In genomic region chr4:115728721-115729120, GRCm38 (mm10) we compare ENCODE assay signal across 9 mouse cellular contexts. TPM values are rescaled to one million over a fixed set of nuclear protein-coding genes. Genes with fewer than 3 reads are reported as not detected.
A peak's percentile ranks its signal among the peaks of the same experiment; 100 is the strongest.
DNase-seq lines count a peak whose midpoint lies in the region; ATAC-seq lines count a peak whose summit lies in the region.
"Had no signal": no experiment of that assay in that cellular context is flagged by ENCODE, and none has a peak within 500 bp of the region (broad histone marks: within the 10 kb centered on the region; RNA-seq: fewer than 3 reads in every experiment).

No protein-coding gene starts in this region.

- no peaks in the 10 kb centered on the region for H3K36me3 ChIP-seq in forebrain, embryonic 11.5 days (ENCODE audit: control insufficient read depth, insufficient read depth, low read length)
- no peaks in the 10 kb centered on the region for H3K36me3 ChIP-seq in forebrain, embryonic 15.5 days
- no peaks in the 10 kb centered on the region for H3K36me3 ChIP-seq in neural tube, embryonic 11.5 days (ENCODE audit: control insufficient read depth, insufficient read depth, low read length)
- H3K36me3 ChIP-seq: heart, embryonic 13.5 days had no signal

- ATAC-seq in forebrain, embryonic 11.5 days (replicated peaks; ENCODE audit: low FRiP score) = no peak
- no peak for ATAC-seq in forebrain, embryonic 15.5 days (replicated peaks)
- ATAC-seq in neural tube, embryonic 11.5 days (ENCODE audit: insufficient read depth, low FRiP score, low TSS enrichment) = no peak

- 13% methylated on average over 5 of the region's 5 CpGs for WGBS in forebrain, embryonic 11.5 days
- WGBS in forebrain, embryonic 15.5 days = 23% methylated on average over 5 of the region's 5 CpGs
- WGBS in neural tube, embryonic 11.5 days = 16% methylated on average over 5 of the region's 5 CpGs

- no peaks in the 10 kb centered on the region for H3K9me3 ChIP-seq in forebrain, embryonic 11.5 days (ENCODE audit: control insufficient read depth, low read length)
- H3K9me3 ChIP-seq in forebrain, embryonic 15.5 days = no peaks in the 10 kb centered on the region
- no peaks in the 10 kb centered on the region for H3K9me3 ChIP-seq in neural tube, embryonic 11.5 days (ENCODE audit: control insufficient read depth, low read length)
- H3K9me3 ChIP-seq: heart, embryonic 13.5 days had no signal

- H3K4me2 ChIP-seq in forebrain, embryonic 11.5 days (ENCODE audit: low read depth, low read length, severe bottlenecking) = no peak overlapping the region
- H3K4me2 ChIP-seq in forebrain, embryonic 15.5 days (replicated peaks) = no peak overlapping the region
- no peak overlapping the region for H3K4me2 ChIP-seq in neural tube, embryonic 11.5 days (ENCODE audit: low read depth)
- H3K4me2 ChIP-seq: heart, embryonic 13.5 days had no signal

- no peaks in the 10 kb centered on the region for H3K27me3 ChIP-seq in forebrain, embryonic 11.5 days (ENCODE audit: control insufficient read depth, insufficient read depth, low read length)
- H3K27me3 ChIP-seq in forebrain, embryonic 15.5 days = 0 out of 2 replicates have a peak, but pooled peaks cover 5% of the 10 kb centered on the region
- no peaks in the 10 kb centered on the region for H3K27me3 ChIP-seq in neural tube, embryonic 11.5 days (ENCODE audit: control insufficient read depth, insufficient read depth, low read length)

- H3K4me3 ChIP-seq in forebrain, embryonic 11.5 days (ENCODE audit: low read depth, low read length) = no peak overlapping the region
- no peak overlapping the region for H3K4me3 ChIP-seq in forebrain, embryonic 15.5 days
- no peak overlapping the region for H3K4me3 ChIP-seq in neural tube, embryonic 11.5 days (ENCODE audit: low read depth, low read length)
- H3K4me3 ChIP-seq: heart, embryonic 13.5 days had no signal

- H3K27ac ChIP-seq in forebrain, embryonic 11.5 days (ENCODE audit: low read depth, low read length) = no peak overlapping the region
- H3K27ac ChIP-seq in forebrain, embryonic 15.5 days (replicated peaks) = no peak overlapping the region
- no peak overlapping the region for H3K27ac ChIP-seq in neural tube, embryonic 11.5 days (ENCODE audit: low read depth, low read length)
- H3K27ac ChIP-seq: heart, embryonic 13.5 days had no signal

- H3K9ac ChIP-seq in forebrain, embryonic 11.5 days (ENCODE audit: low read length) = no peak overlapping the region
- no peak overlapping the region for H3K9ac ChIP-seq in forebrain, embryonic 15.5 days (replicated peaks)
- H3K9ac ChIP-seq in neural tube, embryonic 11.5 days (ENCODE audit: low read length) = no peak overlapping the region
- H3K9ac ChIP-seq: heart, embryonic 13.5 days had no signal

- DNase-seq in forebrain, embryonic 11.5 days (ENCODE audit: low spot score) = peak; percentile 79
- peak; percentile 6 for DNase-seq in spleen, adult 12 weeks (ENCODE audit: low spot score)
- no peak for DNase-seq in spleen, postnatal 14 days (ENCODE audit: low spot score in 2 of 2)
- DNase-seq in hindlimb bud, embryonic 11.5 days (ENCODE audit: extremely low spot score, low read depth, low spot score) = peak; percentile 89
- peak; percentile 46 for DNase-seq in neural tube, embryonic 11.5 days (ENCODE audit: low spot score)
- DNase-seq in layer of hippocampus, adult 18-20 months (ENCODE audit: low spot score in 2 of 2) = no peak
- DNase-seq in layer of hippocampus, postnatal 10 days (ENCODE audit: low spot score in 2 of 2) = no peak

- H3K4me1 ChIP-seq in forebrain, embryonic 11.5 days (replicated peaks; ENCODE audit: control insufficient read depth, insufficient read depth, low read length) = no peaks in the 10 kb centered on the region
- H3K4me1 ChIP-seq in forebrain, embryonic 15.5 days = no peaks in the 10 kb centered on the region
- H3K4me1 ChIP-seq in neural tube, embryonic 11.5 days (ENCODE audit: control insufficient read depth, insufficient read depth, low read length) = no peaks in the 10 kb centered on the region
- H3K4me1 ChIP-seq: heart, embryonic 13.5 days had no signal

RNA-seq across cellular contexts. Expression of gene Efcab14, which starts 8.8 kb away (rescaled TPM):
- polyA plus RNA-seq in forebrain, embryonic 11.5 days (2014; fragmentation: Nextera tagmentation; extraction: Ambion mirVana) = 43.5 and 46.1 TPM in 2 replicates
- polyA plus RNA-seq in forebrain, embryonic 15.5 days (2015; fragmentation: Nextera tagmentation; extraction: Ambion mirVana) = 19.6 and 20.2 TPM in 2 replicates
- polyA plus RNA-seq in neural tube, embryonic 11.5 days (2014; fragmentation: Nextera tagmentation; extraction: Ambion mirVana) = 42.3 and 44.7 TPM in 2 replicates
- 10 to 100 TPM; 53.6 to 56.3 TPM for total RNA-seq in layer of hippocampus, adult 18-20 months (2021)
- 10 to 100 TPM; 32.0 to 34.8 TPM for total RNA-seq in layer of hippocampus, postnatal 10 days (2021)

RNA-seq across cellular contexts. Expression of gene Tex38, which starts 52.1 kb away (rescaled TPM):
- 0.81 TPM in 1 of 2 replicates, not detected in the other for polyA plus RNA-seq in forebrain, embryonic 11.5 days (2014; fragmentation: Nextera tagmentation; extraction: Ambion mirVana)
- polyA plus RNA-seq in forebrain, embryonic 15.5 days (2015; fragmentation: Nextera tagmentation; extraction: Ambion mirVana) = 0.59 TPM in 1 of 2 replicates, not detected in the other
- 0.42 TPM in 1 of 2 replicates, not detected in the other for polyA plus RNA-seq in neural tube, embryonic 11.5 days (2014; fragmentation: Nextera tagmentation; extraction: Ambion mirVana)
- total RNA-seq in layer of hippocampus, adult 18-20 months (2021) = not detected
- total RNA-seq in layer of hippocampus, postnatal 10 days (2021) = under 1 TPM; 0.78 to 0.87 TPM

RNA-seq across cellular contexts. Expression of gene Atpaf1, which starts 55.9 kb away (rescaled TPM):
- 48.2 and 49.2 TPM in 2 replicates for polyA plus RNA-seq in forebrain, embryonic 11.5 days (2014; fragmentation: Nextera tagmentation; extraction: Ambion mirVana)
- polyA plus RNA-seq in forebrain, embryonic 15.5 days (2015; fragmentation: Nextera tagmentation; extraction: Ambion mirVana) = 34.6 and 37.5 TPM in 2 replicates
- 51.1 and 51.4 TPM in 2 replicates for polyA plus RNA-seq in neural tube, embryonic 11.5 days (2014; fragmentation: Nextera tagmentation; extraction: Ambion mirVana)
- 10 to 100 TPM; 65.5 to 66.4 TPM for total RNA-seq in layer of hippocampus, adult 18-20 months (2021)
- total RNA-seq in layer of hippocampus, postnatal 10 days (2021) = 10 to 100 TPM; 25.9 to 29.0 TPM

Comparison
In these comparisons a context has a peak if more than half of its experiments do, and no peak if none do; other contexts are left out.
1. DNase-seq: peak in forebrain, embryonic 11.5 days (single experiment), spleen, adult 12 weeks (single experiment), hindlimb bud, embryonic 11.5 days (single experiment) and neural tube, embryonic 11.5 days (single experiment); none in spleen, postnatal 14 days (0 of 2), layer of hippocampus, adult 18-20 months (0 of 2) and layer of hippocampus, postnatal 10 days (0 of 2).